8 mouse cellular contexts compared by ENCODE assay signal in genomic region chr11:120046553-120047191, GRCm38 (mm10). TPM values are rescaled to one million over a fixed set of nuclear protein-coding genes. Genes with fewer than 3 reads are reported as not detected.
A peak's percentile ranks its signal among the peaks of the same experiment; 100 is the strongest.
DNase-seq lines count a peak whose midpoint lies in the region; ATAC-seq and TF ChIP-seq lines count a peak whose summit lies in the region.

Gene Aatk (minus strand): TSS chr11:120047167.

- no peak within 1 kb of the TSS for H3K27ac ChIP-seq in spleen, adult 2 months (ENCODE audit: insufficient read depth, low read length)
- H3K27ac ChIP-seq in limb, embryonic 15.5 days, result no peak within 1 kb of the TSS
- no peak within 1 kb of the TSS for H3K27ac ChIP-seq in small intestine, adult 2 months (ENCODE audit: insufficient read depth, low read depth, low read length)

- H3K4me3 ChIP-seq in spleen, adult 2 months (ENCODE audit: extremely low read depth, insufficient read depth, insufficient read length), result peak within 1 kb of the TSS; percentile 27; the same call in 1 of the 2 replicates
- H3K4me3 ChIP-seq in limb, embryonic 15.5 days, result peak within 1 kb of the TSS; percentile 62
- H3K4me3 ChIP-seq in small intestine, adult 2 months (ENCODE audit: low read depth, low read length), result peak within 1 kb of the TSS; percentile 59

- H3K4me2 ChIP-seq in limb, embryonic 15.5 days, result peak within 1 kb of the TSS; percentile 96

- H3K9me3 ChIP-seq in limb, embryonic 15.5 days, result no peaks in the 10 kb centered on the region

- 12% methylated on average over 50 of the region's 63 CpGs for WGBS in spleen, adult 2 months
- WGBS in limb, embryonic 15.5 days, result under 1% methylated on average over 63 of the region's 63 CpGs
- 3% methylated on average over 63 of the region's 63 CpGs for WGBS in small intestine, adult 2 months

- peaks cover 15% of the 10 kb centered on the region; the same call in 1 of the 2 replicates for H3K27me3 ChIP-seq in spleen, adult 2 months (ENCODE audit: control insufficient read depth, insufficient read depth, low read length)
- H3K27me3 ChIP-seq in limb, embryonic 15.5 days, result peaks cover 33% of the 10 kb centered on the region
- H3K27me3 ChIP-seq in small intestine, adult 2 months (ENCODE audit: control insufficient read depth, insufficient read depth, low read length), result peaks cover 30% of the 10 kb centered on the region

- no peak for TF ChIP-seq POLR2A in spleen, adult 2 months (IDR thresholded peaks at IDR 0.05; ENCODE audit: low read depth, low read length)
- no peak for TF ChIP-seq POLR2A in small intestine, adult 2 months (IDR thresholded peaks at IDR 0.05; ENCODE audit: low read depth, low read length)

- no peak for TF ChIP-seq CTCF in spleen, adult 2 months (IDR thresholded peaks at IDR 0.05; ENCODE audit: extremely low read depth, insufficient read depth, insufficient read length, insufficient replicate concordance)
- no peak for TF ChIP-seq CTCF in small intestine, adult 2 months (IDR thresholded peaks at IDR 0.05; ENCODE audit: extremely low read depth, insufficient read length, insufficient replicate concordance, low read depth, low read length)

- intact Hi-C loops in heart, postnatal 14 days (cut with DNase I), result no loop called here

- H3K4me1 ChIP-seq in spleen, adult 2 months (ENCODE audit: control insufficient read depth, insufficient read depth, insufficient read length), result no peaks in the 10 kb centered on the region
- peaks cover 44% of the 10 kb centered on the region for H3K4me1 ChIP-seq in limb, embryonic 15.5 days
- H3K4me1 ChIP-seq in small intestine, adult 2 months (ENCODE audit: control insufficient read depth, insufficient read depth, insufficient read length, low read length), result peaks cover 5% of the 10 kb centered on the region

- no peaks in the 10 kb centered on the region for H3K36me3 ChIP-seq in spleen, adult 2 months (ENCODE audit: control insufficient read depth, insufficient read depth, low read length)
- H3K36me3 ChIP-seq in limb, embryonic 15.5 days, result no peaks in the 10 kb centered on the region
- no peaks in the 10 kb centered on the region for H3K36me3 ChIP-seq in small intestine, adult 2 months (ENCODE audit: control insufficient read depth, insufficient read depth, low read length)

- ATAC-seq in limb, embryonic 15.5 days (ENCODE audit: insufficient number of reproducible peaks, low FRiP score, low TSS enrichment, low read depth), result no peak

- DNase-seq in embryo, embryonic 10 days (ENCODE audit: low spot score), result peak; percentile 51
- no peak for DNase-seq in embryo, embryonic 9.5 days (ENCODE audit: extremely low spot score)
- no peak for DNase-seq in spleen, adult 2 months (ENCODE audit: low read depth in 1 of 2, low spot score in 2 of 2)
- no peak for DNase-seq in spleen, postnatal 14 days (ENCODE audit: low spot score in 2 of 2)
- DNase-seq in heart, postnatal 14 days, result peak; percentile 29 to 36
- no peak for DNase-seq in adipocyte (ENCODE audit: low spot score)

- peak within 1 kb of the TSS; percentile 58 for H3K9ac ChIP-seq in limb, embryonic 15.5 days

RNA-seq across cellular contexts. Expression of gene Aatk, which starts in this region (rescaled TPM):
- polyA plus RNA-seq in spleen, adult 2 months (2012; rRNA removed), result 7.4 and 9.1 TPM in 2 replicates
- total RNA-seq in heart, postnatal 14 days (2021), result 1 to 10 TPM; 3.7 to 9.0 TPM
- polyA plus RNA-seq in limb, embryonic 15.5 days (2015; fragmentation: Nextera tagmentation; extraction: Ambion mirVana), result 6.1 and 7.1 TPM in 2 replicates
- polyA plus RNA-seq in small intestine, adult 2 months (2012; rRNA removed), result 4.6 and 6.0 TPM in 2 replicates

Comparison
In these comparisons a context has a peak if more than half of its experiments do, and no peak if none do; other contexts are left out.
1. DNase-seq: peak in embryo, embryonic 10 days (single experiment) and heart, postnatal 14 days (2 of 2); none in embryo, embryonic 9.5 days (single experiment), spleen, adult 2 months (0 of 2), spleen, postnatal 14 days (0 of 2) and adipocyte (single experiment).
2. Peak in every context shown above with its lines, with median percentiles within 50 percentile points of each other: H3K4me3 ChIP-seq.